Mouse (Mus musculus) heart, postnatal 0 days (tissue): ENCODE measurements at regions not wholly inside any gene's neighbourhood (a gene's known extent, or its start where the extent isn't known, plus 50 kb on each side); places are given as distances from the start of the nearest gene placed in this dataset.

Experiments
- CTCF ChIP-seq: IDR thresholded peaks from 2 replicates; pipeline ENCODE4 v1.5.1; 2016; ENCODE audit warnings: antibody characterized with exemption, control low read depth, low read depth
- EP300 ChIP-seq: IDR thresholded peaks from 2 replicates; pipeline ENCODE4 v1.6.1; 2016; ENCODE audit warnings: antibody characterized with exemption, low read depth

DNA sequence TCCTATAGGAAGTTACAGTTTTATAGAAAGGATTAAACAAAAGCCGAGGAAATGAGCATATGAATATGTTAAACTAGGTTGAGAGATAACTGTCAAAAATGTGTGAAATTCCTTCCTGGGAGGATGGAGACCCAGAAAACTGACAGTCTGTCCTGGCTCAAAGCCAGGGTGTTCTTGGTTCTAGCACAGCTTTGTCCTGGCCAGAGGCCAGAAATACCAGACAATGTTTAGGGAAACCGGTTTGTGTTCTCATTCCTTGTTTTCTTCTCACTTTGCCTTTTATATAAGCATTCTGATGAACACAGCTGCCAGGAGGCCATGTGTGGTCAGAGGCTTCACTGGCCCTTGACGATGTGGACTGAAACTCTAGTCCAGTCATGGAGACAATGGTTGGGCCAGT lies 130.7 kb upstream of the Max start:
- TF ChIP-seq EP300 = no peak
- TF ChIP-seq CTCF = no peak
